Mouse (Mus musculus): ENCODE results near the gene Arhgef16. TPM values are rescaled to one million over a fixed set of nuclear protein-coding genes. Genes with fewer than 3 reads are reported as not detected.

Arhgef16 gene
- polyA plus RNA-seq, 1 experiment, result 12.3 TPM

DNA sequence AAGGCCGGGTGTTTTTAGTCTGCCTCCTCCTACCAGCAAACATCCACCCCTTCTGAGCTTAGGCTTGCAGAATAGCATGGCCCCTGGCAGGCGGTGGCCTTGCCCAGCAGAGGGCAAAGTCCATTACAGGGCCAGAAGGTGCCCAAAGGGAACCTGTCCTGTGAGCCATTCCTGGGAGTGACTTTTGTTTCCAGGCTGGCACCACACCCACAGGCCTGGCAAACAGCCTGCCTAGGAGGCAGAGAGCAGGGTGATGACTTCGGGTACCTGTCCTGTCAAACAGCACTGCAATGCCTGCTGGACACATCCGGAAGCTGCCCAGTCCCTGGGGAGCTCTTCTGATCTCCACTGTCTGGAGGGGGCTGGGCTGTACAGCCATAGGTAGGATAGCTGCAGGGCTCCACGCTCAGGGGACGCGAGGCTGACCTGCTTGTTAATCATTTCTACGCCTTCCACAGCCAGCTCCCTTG lies 7.2 kb downstream of the Arhgef16 start:
- Histone ChIP-seq H3K27me3 (ENCODE audit: control insufficient read depth, insufficient read depth, low read length) (no peaks in the 10 kb centered on the region; the same call in 1 of the 2 replicates), H3K4me1 (replicated peaks; ENCODE audit: control insufficient read depth, insufficient read depth, low read length) (no peaks in the 10 kb centered on the region), H3K4me3 (ENCODE audit: control insufficient read depth, insufficient read depth, low read length) (no peak overlapping the region), H3K27ac (ENCODE audit: control insufficient read depth, insufficient read depth, low read length) (no peak overlapping the region), H3K36me3 (ENCODE audit: control insufficient read depth, insufficient read depth, low read length) (no peaks in the 10 kb centered on the region)
- WGBS, result 89% methylated on average over 8 of the region's 8 CpGs
- no peak for DNase-seq
- TF ChIP-seq CTCF (IDR thresholded peaks at IDR 0.05; ENCODE audit: borderline replicate concordance, control insufficient read depth, extremely low read depth, insufficient read depth, low read length, poor library complexity), result no peak
- no peak for TF ChIP-seq POLR2A (IDR thresholded peaks at IDR 0.05; ENCODE audit: control insufficient read depth, extremely low read depth, insufficient read depth, low read length, poor library complexity)

DNA sequence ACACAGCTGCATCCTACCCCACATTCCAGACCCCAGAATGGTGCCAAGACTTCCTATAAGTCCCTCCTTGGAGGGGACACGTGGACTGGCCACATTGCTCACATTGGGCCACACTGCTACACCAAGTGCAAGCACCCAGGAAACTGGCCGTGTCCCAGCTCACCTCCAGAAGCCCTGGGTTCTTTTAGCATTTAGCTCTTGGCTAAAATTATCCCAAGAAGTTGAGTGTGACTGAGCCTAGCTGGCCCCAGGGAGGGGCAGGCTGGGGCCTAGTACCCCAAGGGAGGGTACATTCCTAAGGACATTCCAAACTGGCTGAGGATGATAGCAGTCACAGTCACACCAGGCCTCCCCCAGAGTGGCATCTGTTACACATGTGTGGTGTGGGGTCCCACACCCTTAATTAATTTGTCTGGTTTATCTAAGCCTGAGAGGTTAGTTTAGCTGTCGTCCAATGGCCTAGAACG lies 7.7 kb downstream of the Arhgef16 start:
- Histone ChIP-seq H3K27me3 (ENCODE audit: control insufficient read depth, insufficient read depth, low read length) (no peaks in the 10 kb centered on the region), H3K27ac (ENCODE audit: control insufficient read depth, insufficient read depth, low read length) (no peak overlapping the region)
- no peak for DNase-seq

DNA sequence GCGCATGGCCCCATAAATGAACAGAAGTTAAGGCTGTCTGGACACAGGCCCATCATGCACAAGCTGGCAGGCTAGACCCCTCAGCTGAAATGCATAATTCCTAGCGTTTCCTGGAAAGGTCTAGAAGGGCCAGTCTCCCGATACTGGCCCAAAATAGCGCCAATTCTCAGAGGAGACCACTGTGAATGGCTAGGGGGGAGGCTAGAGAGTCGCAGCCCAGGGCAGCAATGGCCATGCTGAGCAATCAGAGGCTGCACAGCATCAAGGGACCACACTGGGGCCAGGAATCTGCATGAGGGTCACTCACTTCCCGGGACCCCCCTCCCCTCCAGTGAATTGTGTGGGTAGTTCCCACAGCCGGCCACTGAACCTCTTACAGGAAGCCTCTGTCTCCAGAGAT lies 17.8 kb downstream of the Arhgef16 start:
- TF ChIP-seq CTCF (IDR thresholded peaks at IDR 0.05; ENCODE audit: borderline replicate concordance, control insufficient read depth, extremely low read depth, insufficient read depth, low read length, poor library complexity), result no peak
- no peak for TF ChIP-seq POLR2A (IDR thresholded peaks at IDR 0.05; ENCODE audit: control insufficient read depth, extremely low read depth, insufficient read depth, low read length, poor library complexity)
- H3K36me3 ChIP-seq (ENCODE audit: control insufficient read depth, insufficient read depth, low read length), result no peaks in the 10 kb centered on the region
- 69% methylated on average over 7 of the region's 7 CpGs for WGBS

More for the DNA sequence above, 7.7 kb downstream of the Arhgef16 start:
- H3K4me3 ChIP-seq (ENCODE audit: control insufficient read depth, insufficient read depth, low read length), result no peak overlapping the region
- no peaks in the 10 kb centered on the region for H3K4me1 ChIP-seq (replicated peaks; ENCODE audit: control insufficient read depth, insufficient read depth, low read length)
- TF ChIP-seq POLR2A (IDR thresholded peaks at IDR 0.05; ENCODE audit: control insufficient read depth, extremely low read depth, insufficient read depth, low read length, poor library complexity) (no peak), CTCF (IDR thresholded peaks at IDR 0.05; ENCODE audit: borderline replicate concordance, control insufficient read depth, extremely low read depth, insufficient read depth, low read length, poor library complexity) (no peak)
- 84% methylated on average over 4 of the region's 4 CpGs for WGBS
- H3K36me3 ChIP-seq (ENCODE audit: control insufficient read depth, insufficient read depth, low read length), result no peaks in the 10 kb centered on the region

DNA sequence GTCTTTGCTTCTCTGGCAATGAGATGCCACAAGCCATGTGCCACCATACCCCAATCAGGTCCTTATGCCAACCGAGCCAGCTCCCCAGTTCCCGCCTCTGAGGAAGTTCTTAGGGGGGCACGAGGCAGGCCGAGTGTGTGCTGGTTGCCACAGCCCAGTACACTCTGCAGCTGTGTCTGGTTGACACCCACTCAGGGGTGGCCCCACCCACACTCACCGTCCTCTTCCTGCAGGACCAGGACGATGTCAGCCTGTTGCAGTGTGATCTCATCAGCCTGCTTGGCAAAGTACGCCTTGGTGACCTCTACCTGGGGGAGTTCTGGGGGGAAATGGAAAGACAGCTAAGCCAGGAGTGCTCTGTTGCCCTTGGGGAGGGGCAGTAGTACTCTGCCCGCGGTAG lies 22.0 kb downstream of the Arhgef16 start:
- Histone ChIP-seq H3K4me3 (ENCODE audit: control insufficient read depth, insufficient read depth, low read length) (no peak overlapping the region), H3K36me3 (ENCODE audit: control insufficient read depth, insufficient read depth, low read length) (no peaks in the 10 kb centered on the region), H3K27ac (ENCODE audit: control insufficient read depth, insufficient read depth, low read length) (no peak overlapping the region), H3K4me1 (replicated peaks; ENCODE audit: control insufficient read depth, insufficient read depth, low read length) (no peaks in the 10 kb centered on the region; the same call in 1 of the 2 replicates), H3K27me3 (ENCODE audit: control insufficient read depth, insufficient read depth, low read length) (no peaks in the 10 kb centered on the region)
- WGBS, result 42% methylated on average over 9 of the region's 9 CpGs
- DNase-seq, result no peak
- TF ChIP-seq POLR2A (IDR thresholded peaks at IDR 0.05; ENCODE audit: control insufficient read depth, extremely low read depth, insufficient read depth, low read length, poor library complexity), result no peak
- TF ChIP-seq CTCF (IDR thresholded peaks at IDR 0.05; ENCODE audit: borderline replicate concordance, control insufficient read depth, extremely low read depth, insufficient read depth, low read length, poor library complexity), result no peak

More for the DNA sequence above, 17.8 kb downstream of the Arhgef16 start:
- DNase-seq, result no peak
- Histone ChIP-seq H3K4me1 (replicated peaks; ENCODE audit: control insufficient read depth, insufficient read depth, low read length) (no peaks in the 10 kb centered on the region; the same call in 1 of the 2 replicates), H3K4me3 (ENCODE audit: control insufficient read depth, insufficient read depth, low read length) (no peak overlapping the region), H3K27ac (ENCODE audit: control insufficient read depth, insufficient read depth, low read length) (no peak overlapping the region), H3K27me3 (ENCODE audit: control insufficient read depth, insufficient read depth, low read length) (no peaks in the 10 kb centered on the region)

DNA sequence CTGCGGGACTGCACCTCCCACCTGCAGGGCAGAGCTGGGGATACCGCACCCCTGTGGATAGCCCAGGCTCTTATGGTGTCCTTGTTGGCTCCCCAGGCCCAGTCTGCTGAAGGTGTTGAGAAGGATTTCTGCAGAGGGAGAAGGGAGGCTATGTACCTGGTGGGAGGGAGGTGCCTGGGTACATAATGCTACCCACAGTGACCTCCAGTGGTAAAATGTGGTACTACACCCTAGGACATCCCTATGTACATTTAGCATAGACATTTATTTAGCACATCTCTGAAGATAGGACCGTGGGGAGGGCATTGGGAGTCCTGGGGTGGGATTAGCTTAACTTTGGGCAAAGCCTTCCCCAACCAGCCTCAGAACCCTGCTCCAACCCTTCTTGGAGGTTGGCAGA lies 28.5 kb downstream of the Arhgef16 start:
- Histone ChIP-seq H3K27me3 (ENCODE audit: control insufficient read depth, insufficient read depth, low read length) (no peaks in the 10 kb centered on the region), H3K27ac (ENCODE audit: control insufficient read depth, insufficient read depth, low read length) (no peak overlapping the region), H3K4me3 (ENCODE audit: control insufficient read depth, insufficient read depth, low read length) (no peak overlapping the region), H3K36me3 (ENCODE audit: control insufficient read depth, insufficient read depth, low read length) (no peaks in the 10 kb centered on the region), H3K4me1 (replicated peaks; ENCODE audit: control insufficient read depth, insufficient read depth, low read length) (no peaks in the 10 kb centered on the region)
- TF ChIP-seq CTCF (IDR thresholded peaks at IDR 0.05; ENCODE audit: borderline replicate concordance, control insufficient read depth, extremely low read depth, insufficient read depth, low read length, poor library complexity), result peak; percentile 11; the same call in 1 of the 2 replicates
- no peak for TF ChIP-seq POLR2A (IDR thresholded peaks at IDR 0.05; ENCODE audit: control insufficient read depth, extremely low read depth, insufficient read depth, low read length, poor library complexity)
- DNase-seq, result peak; percentile 37
- WGBS, result 74% methylated on average over 3 of the region's 3 CpGs

DNA sequence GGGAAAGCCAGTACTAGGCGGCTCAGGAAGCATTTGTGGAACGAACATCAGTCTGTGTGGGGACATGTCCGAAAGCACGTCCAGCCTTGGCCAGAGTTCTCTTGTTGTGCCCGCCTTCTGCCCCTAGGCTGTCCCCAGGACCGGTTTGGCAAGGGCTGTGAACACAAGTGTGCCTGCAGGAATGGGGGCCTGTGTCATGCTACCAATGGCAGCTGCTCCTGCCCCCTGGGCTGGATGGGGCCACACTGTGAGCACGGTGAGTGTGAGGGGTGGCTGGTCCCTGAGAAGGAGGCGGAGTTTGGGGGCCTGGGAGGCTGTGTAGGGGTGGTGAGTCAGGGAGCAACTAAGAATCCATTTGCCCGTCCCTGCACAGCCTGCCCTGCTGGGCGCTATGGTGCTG lies 32.0 kb downstream of the Arhgef16 start:
- H3K27ac ChIP-seq (ENCODE audit: control insufficient read depth, insufficient read depth, low read length), result no peak overlapping the region

DNA sequence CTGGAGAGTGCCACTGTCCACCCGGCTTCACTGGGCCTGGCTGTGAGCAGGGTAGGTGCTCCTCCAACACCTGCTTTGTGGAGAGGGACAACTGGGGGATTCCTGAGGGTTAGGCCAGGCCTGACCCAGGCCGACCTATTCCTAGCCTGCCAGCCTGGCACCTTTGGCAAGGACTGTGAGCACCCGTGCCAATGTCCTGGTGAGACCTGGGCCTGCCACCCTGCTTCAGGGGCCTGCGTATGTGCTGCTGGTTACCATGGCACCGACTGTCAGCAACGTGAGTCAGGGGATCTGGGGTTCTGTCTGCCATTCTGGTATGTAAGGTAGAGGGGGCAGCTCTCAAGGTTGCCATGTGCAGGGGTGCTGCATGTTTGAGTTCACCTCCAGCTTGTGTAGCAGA lies 34.0 kb downstream of the Arhgef16 start:
- H3K27me3 ChIP-seq (ENCODE audit: control insufficient read depth, insufficient read depth, low read length), result no peaks in the 10 kb centered on the region
- H3K36me3 ChIP-seq (ENCODE audit: control insufficient read depth, insufficient read depth, low read length), result no peaks in the 10 kb centered on the region
- WGBS, result 84% methylated on average over 6 of the region's 6 CpGs
- TF ChIP-seq CTCF (IDR thresholded peaks at IDR 0.05; ENCODE audit: borderline replicate concordance, control insufficient read depth, extremely low read depth, insufficient read depth, low read length, poor library complexity) (no peak), POLR2A (IDR thresholded peaks at IDR 0.05; ENCODE audit: control insufficient read depth, extremely low read depth, insufficient read depth, low read length, poor library complexity) (no peak)
- no peak overlapping the region for H3K27ac ChIP-seq (ENCODE audit: control insufficient read depth, insufficient read depth, low read length)
- DNase-seq, result no peak
- no peak overlapping the region for H3K4me3 ChIP-seq (ENCODE audit: control insufficient read depth, insufficient read depth, low read length)
- H3K4me1 ChIP-seq (replicated peaks; ENCODE audit: control insufficient read depth, insufficient read depth, low read length), result no peaks in the 10 kb centered on the region

More for the DNA sequence above, 32.0 kb downstream of the Arhgef16 start:
- H3K36me3 ChIP-seq (ENCODE audit: control insufficient read depth, insufficient read depth, low read length), result no peaks in the 10 kb centered on the region
- H3K4me3 ChIP-seq (ENCODE audit: control insufficient read depth, insufficient read depth, low read length), result no peak overlapping the region
- WGBS, result 81% methylated on average over 10 of the region's 10 CpGs
- no peak for DNase-seq
- no peaks in the 10 kb centered on the region for H3K4me1 ChIP-seq (replicated peaks; ENCODE audit: control insufficient read depth, insufficient read depth, low read length)
- TF ChIP-seq POLR2A (IDR thresholded peaks at IDR 0.05; ENCODE audit: control insufficient read depth, extremely low read depth, insufficient read depth, low read length, poor library complexity), result no peak
- TF ChIP-seq CTCF (IDR thresholded peaks at IDR 0.05; ENCODE audit: borderline replicate concordance, control insufficient read depth, extremely low read depth, insufficient read depth, low read length, poor library complexity), result no peak
- H3K27me3 ChIP-seq (ENCODE audit: control insufficient read depth, insufficient read depth, low read length), result no peaks in the 10 kb centered on the region
